ENCODE assay signal across 24 mouse cellular contexts in the genomic region with DNA sequence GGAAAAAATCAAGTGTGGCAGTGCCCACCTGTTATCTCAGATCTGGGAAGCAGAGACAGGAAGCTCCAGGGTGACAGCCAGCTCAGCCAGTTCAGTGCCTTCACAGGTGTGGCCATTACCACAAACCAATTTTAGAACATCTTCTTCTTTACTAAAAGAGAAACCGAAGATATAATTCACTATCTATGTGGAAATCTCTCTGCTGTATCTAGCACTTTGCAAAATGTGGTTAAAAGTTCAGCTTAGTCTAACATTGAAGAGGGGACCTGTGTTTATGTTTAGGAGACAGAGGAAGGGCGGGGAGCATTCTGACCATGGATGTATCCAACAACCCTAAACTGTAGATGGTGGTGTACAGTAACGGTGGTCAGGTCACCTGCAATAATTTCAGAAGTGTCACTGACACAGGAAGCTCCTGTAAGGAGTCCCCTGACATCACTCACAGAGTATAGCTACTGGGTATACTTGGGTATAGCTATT. TPM values are rescaled to one million over a fixed set of nuclear protein-coding genes. Genes with fewer than 3 reads are reported as not detected.
DNase-seq lines count a peak whose midpoint lies in the region; ATAC-seq and TF ChIP-seq lines count a peak whose summit lies in the region.
"Had no signal": no experiment of that assay in that cellular context is flagged by ENCODE, and none has a peak within 500 bp of the region (broad histone marks: within the 10 kb centered on the region; RNA-seq: fewer than 3 reads in every experiment).

No protein-coding gene starts in this region.

- H3K36me3 ChIP-seq in forebrain, embryonic 11.5 days (ENCODE audit: control insufficient read depth, insufficient read depth, low read length), result no peaks in the 10 kb centered on the region
- H3K36me3 ChIP-seq: forebrain, embryonic 10.5 days; heart, embryonic 13.5 days; hindbrain, embryonic 15.5 days; neural tube, embryonic 13.5 days had no signal

- H3K9ac ChIP-seq in forebrain, embryonic 11.5 days (ENCODE audit: low read length), result no peak overlapping the region
- H3K9ac ChIP-seq: heart, embryonic 13.5 days; hindbrain, embryonic 15.5 days; neural tube, embryonic 13.5 days had no signal

- H3K27me3 ChIP-seq in forebrain, embryonic 11.5 days (ENCODE audit: control insufficient read depth, insufficient read depth, low read length), result no peaks in the 10 kb centered on the region
- H3K27me3 ChIP-seq: heart, embryonic 13.5 days; hindbrain, embryonic 15.5 days; neural tube, embryonic 13.5 days had no signal

- no peaks in the 10 kb centered on the region for H3K9me3 ChIP-seq in forebrain, embryonic 11.5 days (ENCODE audit: control insufficient read depth, low read length)
- H3K9me3 ChIP-seq: forebrain, embryonic 10.5 days; heart, embryonic 13.5 days; hindbrain, embryonic 15.5 days; neural tube, embryonic 13.5 days had no signal

- peak; percentile 56 for ATAC-seq in monocyte, adult 5-6 weeks (replicated peaks; ENCODE audit: insufficient number of reproducible peaks, low FRiP score, low TSS enrichment, poor library complexity, severe bottlenecking)
- ATAC-seq in forebrain, embryonic 11.5 days (replicated peaks; ENCODE audit: low FRiP score), result no peak

- H3K27ac ChIP-seq in forebrain, embryonic 11.5 days (ENCODE audit: low read depth, low read length), result no peak overlapping the region
- H3K27ac ChIP-seq in gastrocnemius, adult 2 months, result no peak overlapping the region
- H3K27ac ChIP-seq: forebrain, embryonic 10.5 days; heart, embryonic 13.5 days; hindbrain, embryonic 15.5 days; neural tube, embryonic 13.5 days had no signal

- intact Hi-C loops in gastrocnemius, adult 2 months (cut with DNase I), result no loop called here

- no peak overlapping the region for H3K4me3 ChIP-seq in forebrain, embryonic 11.5 days (ENCODE audit: low read depth, low read length)
- H3K4me3 ChIP-seq in gastrocnemius, adult 2 months, result no peak overlapping the region
- H3K4me3 ChIP-seq: forebrain, embryonic 10.5 days; heart, embryonic 13.5 days; hindbrain, embryonic 15.5 days; neural tube, embryonic 13.5 days had no signal

- TF ChIP-seq CTCF in gastrocnemius, adult 2 months (IDR thresholded peaks at IDR 0.05), result no peak

- WGBS in forebrain, embryonic 11.5 days, result 92% methylated on average over 3 of the region's 3 CpGs

- H3K4me2 ChIP-seq in forebrain, embryonic 11.5 days (ENCODE audit: low read depth, low read length, severe bottlenecking), result no peak overlapping the region
- H3K4me2 ChIP-seq: heart, embryonic 13.5 days; hindbrain, embryonic 15.5 days; liver, embryonic 11.5 days; neural tube, embryonic 13.5 days had no signal

- no peaks in the 10 kb centered on the region for H3K4me1 ChIP-seq in forebrain, embryonic 11.5 days (replicated peaks; ENCODE audit: control insufficient read depth, insufficient read depth, low read length)
- H3K4me1 ChIP-seq: forebrain, embryonic 10.5 days; heart, embryonic 13.5 days; hindbrain, embryonic 15.5 days; neural tube, embryonic 13.5 days had no signal

- peak; percentile 35 for DNase-seq in spleen, postnatal 36 days (ENCODE audit: low spot score in 2 of 2)
- no peak for DNase-seq in spleen, postnatal 4 days (ENCODE audit: low spot score in 2 of 2)
- peak; percentile 15 to 43 for DNase-seq in CD8-positive naive resting alpha-beta T cell, adult 2 months (ENCODE audit: low read depth in 2 of 2, low spot score in 2 of 2)
- DNase-seq in thymus, postnatal 14 days, result peak; percentile 48
- DNase-seq in kidney, adult 18-20 months, result no peak
- no peak for DNase-seq in forebrain, embryonic 11.5 days (ENCODE audit: low spot score)
- no peak for DNase-seq in gastrocnemius, adult 2 months
- DNase-seq: adrenal gland, postnatal 36 days; cerebellum, adult 2 months; heart, adult 11 months; heart, postnatal 36 days; kidney, adult 2 months; kidney, postnatal 36 days; lung, adult 18-20 months; right cerebral cortex, postnatal 14 days had no signal

RNA-seq across cellular contexts. Expression of a gene that starts 26.3 kb away (rescaled TPM):
- 5.7 to 20.8 TPM (median 19.6 TPM) in 3 replicates for total RNA-seq in monocyte, adult 5-6 weeks (2017)
- polyA plus RNA-seq in forebrain, embryonic 11.5 days (2014; fragmentation: Nextera tagmentation; extraction: Ambion mirVana), result not detected in 2 replicates
- not detected for total RNA-seq in gastrocnemius, adult 2 months (2021)
- total RNA-seq: adrenal gland, postnatal 36 days; gastrocnemius, adult 8-10 months; heart, postnatal 36 days; left cerebral cortex, adult 8-10 months had no signal
- polyA plus RNA-seq: cerebellum, adult 2 months; forebrain, embryonic 10.5 days; heart, embryonic 13.5 days; hindbrain, embryonic 15.5 days; limb, embryonic 11.5 days; liver, embryonic 11.5 days; neural tube, embryonic 13.5 days had no signal

Comparison
In these comparisons a context has a peak if more than half of its experiments do, and no peak if none do; other contexts are left out.
1. DNase-seq: peak in spleen, postnatal 36 days (2 of 2), CD8-positive naive resting alpha-beta T cell, adult 2 months (2 of 2) and thymus, postnatal 14 days (single experiment); none in spleen, postnatal 4 days (0 of 2), kidney, adult 18-20 months (single experiment), forebrain, embryonic 11.5 days (single experiment) and gastrocnemius, adult 2 months (single experiment).